Mouse (Mus musculus): ENCODE measurements around the gene Cp.
"Not testable (repeated sequence)": the region's sequence is repeated elsewhere in the genome, so short reads cannot be mapped to it uniquely, and the experiment has no call there.

Gene Cp

DNA sequence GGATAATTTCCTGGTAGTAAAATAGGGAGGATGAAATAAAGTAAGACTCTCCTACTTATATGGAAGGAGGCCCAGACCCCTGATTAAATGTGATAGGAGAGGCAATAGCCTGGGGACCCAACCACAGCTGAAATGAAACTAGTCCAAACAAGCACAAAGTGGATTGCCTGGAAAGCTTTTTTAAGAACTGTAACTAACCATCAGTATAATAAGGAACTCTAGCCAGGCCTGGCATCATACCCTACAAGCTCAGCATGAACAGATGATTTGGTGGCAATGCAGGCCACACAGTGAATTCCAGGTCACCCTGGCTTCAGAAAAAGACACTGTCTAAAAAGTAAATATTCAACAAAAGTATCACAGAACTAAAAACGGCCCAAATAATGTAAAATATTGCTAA lies 48.8 kb downstream of the Cp start:
- no peak for DNase-seq (ENCODE audit: low spot score in 2 of 2)

DNA sequence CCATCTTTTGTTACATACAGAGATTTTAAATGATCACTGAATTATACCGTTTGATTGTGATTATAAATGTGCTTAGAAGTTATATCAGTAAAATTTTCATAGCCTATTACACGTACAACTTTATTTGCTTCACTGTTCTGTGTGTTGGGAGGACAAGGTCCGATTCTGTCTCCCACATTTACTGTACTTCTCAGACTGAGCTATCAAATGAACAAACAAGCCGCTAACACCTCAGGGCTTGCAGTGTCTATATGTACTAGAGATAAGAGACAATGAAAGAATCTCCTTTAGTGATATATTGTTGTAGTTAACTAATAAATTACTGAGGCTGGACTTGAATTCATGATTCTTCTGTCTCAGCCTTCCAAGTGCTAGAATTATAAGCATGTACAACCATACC lies 50.4 kb downstream of the Cp start:
- DNase-seq (ENCODE audit: low spot score in 2 of 2) = no peak

- no peak for DNase-seq (ENCODE audit: low spot score in 2 of 2)
Measured at GRCm38 (mm10) chr3:20007759-20008158, 50.9 kb downstream of the Cp start.

DNA sequence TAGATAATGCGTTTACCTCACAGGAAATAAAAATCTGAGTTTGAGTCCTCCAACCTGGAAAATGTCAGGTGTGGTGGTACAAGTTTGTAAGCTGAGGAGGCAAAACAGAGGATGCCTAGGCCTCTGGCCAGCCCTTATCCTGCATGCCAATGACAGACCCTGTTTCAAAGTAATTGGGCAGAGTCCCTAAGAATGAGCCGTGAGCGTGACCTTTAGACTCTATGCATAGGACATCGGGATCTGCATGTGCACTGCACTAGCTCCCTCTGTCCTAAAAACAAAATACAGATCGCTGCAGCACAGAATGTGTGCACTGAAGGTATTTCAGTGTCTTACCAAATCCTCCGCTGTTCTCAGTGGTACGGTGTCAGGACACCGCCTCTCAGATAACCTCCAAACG lies 53.6 kb downstream of the Cp start:
- no peak for DNase-seq (ENCODE audit: low spot score in 2 of 2)

DNA sequence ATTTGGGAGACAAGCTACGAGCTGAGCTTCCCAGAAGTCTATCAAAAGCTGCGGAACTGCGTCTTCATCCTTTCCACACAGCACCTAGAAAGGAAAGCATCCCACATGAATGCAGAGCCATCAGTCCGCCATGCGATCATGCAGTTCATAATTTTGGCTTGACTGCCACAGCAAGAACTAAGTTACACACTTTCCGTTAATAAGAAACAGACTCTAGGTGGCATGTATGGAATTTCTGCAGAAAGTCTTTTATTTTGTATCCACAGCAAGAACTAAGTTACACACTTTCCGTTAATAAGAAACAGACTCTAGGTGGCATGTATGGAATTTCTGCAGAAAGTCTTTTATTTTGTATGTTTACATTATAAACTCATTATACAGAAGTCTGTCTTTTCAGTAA lies 54.1 kb downstream of the Cp start:
- not testable (repeated sequence) for DNase-seq (ENCODE audit: low spot score in 2 of 2)

- DNase-seq (ENCODE audit: low spot score in 2 of 2) = no peak
Measured at GRCm38 (mm10) chr3:20014454-20014853, 57.6 kb downstream of the Cp start.

GRCm38 (mm10) chr3:20018076-20018475 lies 61.2 kb downstream of the Cp start:
- DNase-seq (ENCODE audit: low spot score in 2 of 2) = no peak

GRCm38 (mm10) chr3:20023832-20024231 lies 67.0 kb downstream of the Cp start:
- DNase-seq (ENCODE audit: low spot score in 2 of 2) = no peak

DNA sequence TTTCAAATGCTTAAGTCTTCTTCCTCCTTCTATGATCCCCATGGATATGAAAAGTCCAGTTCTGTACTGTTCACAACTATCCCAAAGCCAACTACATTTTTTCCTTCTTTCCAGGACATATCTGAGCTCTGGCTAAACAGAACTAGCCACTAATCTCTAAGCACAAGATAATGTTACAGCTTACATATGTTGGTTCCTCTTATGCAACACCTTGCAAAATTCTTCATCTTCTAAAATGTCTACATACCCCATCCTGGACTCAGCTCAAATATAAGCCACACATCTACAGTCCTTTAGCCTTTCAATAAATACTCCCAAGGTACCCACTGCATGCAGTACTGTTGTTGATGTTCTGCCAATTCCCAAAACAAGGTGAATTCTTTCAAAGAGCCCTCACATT lies 69.6 kb downstream of the Cp start:
- no peak for DNase-seq (ENCODE audit: low spot score in 2 of 2)

GRCm38 (mm10) chr3:20026996-20027689 lies 70.3 kb downstream of the Cp start:
- no peak for DNase-seq (ENCODE audit: low spot score in 2 of 2)

GRCm38 (mm10) chr3:20027788-20028187 lies 70.9 kb downstream of the Cp start:
- DNase-seq (ENCODE audit: low spot score in 2 of 2) = no peak

GRCm38 (mm10) chr3:20028640-20029039 lies 71.8 kb downstream of the Cp start:
- no peak for DNase-seq (ENCODE audit: low spot score in 2 of 2)

GRCm38 (mm10) chr3:20030807-20031206 lies 74.0 kb downstream of the Cp start:
- no peak for DNase-seq (ENCODE audit: low spot score in 2 of 2)

DNA sequence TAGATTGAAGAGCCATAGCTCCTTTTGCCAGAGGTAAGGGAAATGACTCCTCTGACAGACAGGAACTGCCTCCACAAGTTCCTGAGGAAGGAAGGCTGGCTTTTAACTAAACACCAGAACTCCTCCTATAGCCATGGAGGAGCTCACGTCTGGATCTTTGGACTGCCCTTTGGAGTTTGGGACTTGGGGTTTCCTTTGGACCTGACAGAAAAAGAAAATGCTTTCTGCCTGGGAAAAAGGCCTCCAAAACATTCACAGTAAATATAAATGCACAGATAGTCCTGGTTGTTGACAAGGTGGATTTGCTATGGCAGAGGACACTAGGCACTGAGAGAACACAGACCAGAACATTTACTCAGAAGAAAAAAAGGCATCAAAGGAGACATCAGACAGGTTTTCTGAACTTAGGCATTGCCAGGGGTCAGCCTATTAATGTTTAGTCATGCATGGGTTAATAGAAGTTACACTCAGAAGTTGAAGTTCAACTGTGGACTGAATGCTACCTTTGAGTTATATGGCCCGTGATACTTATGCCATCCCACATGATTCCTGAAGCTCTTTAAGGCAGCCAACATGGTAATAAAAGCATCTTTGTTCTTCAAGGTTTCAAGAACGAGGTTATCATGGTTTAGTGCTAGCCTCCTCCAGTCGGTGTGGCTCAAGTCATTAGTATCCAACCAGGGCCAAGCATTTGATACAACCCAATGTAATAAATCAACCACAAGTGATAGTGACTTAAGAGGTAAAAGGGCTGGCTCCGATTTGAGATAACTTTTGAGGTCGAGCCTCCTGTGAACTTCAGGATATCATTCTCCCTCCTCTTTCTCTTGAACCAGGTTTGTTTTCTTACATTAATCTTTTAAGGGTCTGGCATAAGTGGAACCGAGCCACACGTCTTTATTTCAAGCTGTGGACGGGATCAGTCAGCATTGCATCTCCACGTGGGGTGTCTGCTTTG lies 77.2 kb downstream of the Cp start:
- DNase-seq (ENCODE audit: low spot score in 2 of 2) = no peak

- peak; percentile 83 to 86 for DNase-seq (ENCODE audit: low spot score in 2 of 2)
Measured at GRCm38 (mm10) chr3:20034719-20035404, 78.0 kb downstream of the Cp start, which contains the start of gene Hps3. Gene Hps3, minus strand, starts transcription at chr3:20035315.

DNA sequence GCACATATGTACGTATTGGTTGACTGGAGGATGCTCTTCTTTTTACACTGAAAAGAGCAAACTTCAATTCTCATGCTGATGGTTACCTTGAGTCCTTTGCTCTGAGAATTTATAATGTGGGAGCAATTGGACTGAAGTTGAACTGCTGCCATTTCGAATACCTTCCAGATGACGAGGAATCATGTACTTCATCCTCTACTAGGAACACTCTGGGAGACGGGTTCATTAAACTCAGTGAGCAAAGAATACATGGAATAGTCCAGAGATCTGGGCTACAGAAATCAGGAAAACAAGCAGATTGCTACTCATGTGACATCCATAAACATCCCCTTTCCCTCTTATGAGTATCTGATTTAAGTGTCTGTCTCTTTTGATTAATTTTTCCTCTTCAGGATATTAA lies 79.2 kb downstream of the Cp start:
- DNase-seq (ENCODE audit: low spot score in 2 of 2) = no peak

- DNase-seq (ENCODE audit: low spot score in 2 of 2) = not testable (repeated sequence)
Measured at GRCm38 (mm10) chr3:20041461-20041860, 84.6 kb downstream of the Cp start.

- DNase-seq (ENCODE audit: low spot score in 2 of 2) = not testable (repeated sequence)
Measured at GRCm38 (mm10) chr3:20044736-20045135, 87.9 kb downstream of the Cp start.

- DNase-seq (ENCODE audit: low spot score in 2 of 2) = peak; percentile 95 to 98
Measured at GRCm38 (mm10) chr3:20057306-20058196, 100.7 kb downstream of the Cp start, which contains the start of gene Hltf. Gene Hltf, plus strand, starts transcription at chr3:20057811.

GRCm38 (mm10) chr3:20058197-20058541 lies 101.3 kb downstream of the Cp start:
- DNase-seq (ENCODE audit: low spot score in 2 of 2) = no peak
